Mouse (Mus musculus): Measurements from ENCODE around the gene Yrdc. TPM values are rescaled to one million over a fixed set of nuclear protein-coding genes. Genes with fewer than 3 reads are reported as not detected.

Yrdc gene
- total RNA-seq (2021): 10 to 100 TPM; 34.3 to 36.6 TPM
- long read RNA-seq, transcript Yrdc-201 (5 exons, 1,634 nt): major isoform, 33 of 40 reads
- long read RNA-seq, partial matches to known transcripts: 0 of 40 reads
- long read RNA-seq, other reads (novel, unspliced or antisense): 5 of 40 reads

DNA sequence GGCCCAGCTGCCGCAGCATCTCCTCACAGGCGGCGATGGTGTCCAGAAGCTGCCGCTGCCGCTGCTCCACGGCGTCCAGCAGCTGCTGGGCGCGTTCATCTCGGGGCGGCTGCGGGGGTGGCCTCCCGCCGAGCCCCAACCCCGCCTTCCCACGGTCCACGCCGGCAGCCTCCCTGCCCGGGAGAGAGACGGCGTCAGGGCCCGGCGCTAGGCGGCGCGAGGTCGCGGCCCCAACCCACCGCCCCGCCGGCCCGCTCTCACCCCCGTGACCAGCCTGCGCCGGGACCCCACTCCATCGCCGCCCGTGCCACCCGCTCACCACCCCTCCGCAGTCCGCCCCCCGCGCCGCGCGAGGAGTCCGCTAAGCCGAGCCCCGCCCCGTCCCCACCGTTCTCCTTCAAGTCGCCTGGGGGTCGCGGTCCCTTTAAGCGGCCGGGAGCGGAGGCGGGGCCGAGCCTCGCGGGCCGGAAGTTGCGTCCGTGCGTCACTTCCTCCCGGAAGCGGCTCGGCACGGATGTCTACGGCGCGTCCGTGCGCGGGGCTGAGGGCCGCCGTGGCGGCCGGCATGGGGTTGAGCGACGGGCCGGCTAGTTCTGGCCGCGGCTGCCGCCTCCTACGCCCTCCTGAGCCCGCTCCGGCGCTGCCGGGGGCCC is at the start of gene Yrdc:
Gene Yrdc (plus strand): TSS at position 419 of the 653 bp plus-strand sequence.
- DNase-seq (ENCODE audit: low spot score in 2 of 2): peak; percentile 91 to 96

GRCm38 (mm10) chr4:124801552-124802308 is 48.7 kb upstream of the Yrdc start, which contains the start of gene Mtf1:
TSS of gene Mtf1 (plus strand) at chr4:124802104.
- DNase-seq (ENCODE audit: low spot score in 2 of 2): peak; percentile 64 to 92

DNA sequence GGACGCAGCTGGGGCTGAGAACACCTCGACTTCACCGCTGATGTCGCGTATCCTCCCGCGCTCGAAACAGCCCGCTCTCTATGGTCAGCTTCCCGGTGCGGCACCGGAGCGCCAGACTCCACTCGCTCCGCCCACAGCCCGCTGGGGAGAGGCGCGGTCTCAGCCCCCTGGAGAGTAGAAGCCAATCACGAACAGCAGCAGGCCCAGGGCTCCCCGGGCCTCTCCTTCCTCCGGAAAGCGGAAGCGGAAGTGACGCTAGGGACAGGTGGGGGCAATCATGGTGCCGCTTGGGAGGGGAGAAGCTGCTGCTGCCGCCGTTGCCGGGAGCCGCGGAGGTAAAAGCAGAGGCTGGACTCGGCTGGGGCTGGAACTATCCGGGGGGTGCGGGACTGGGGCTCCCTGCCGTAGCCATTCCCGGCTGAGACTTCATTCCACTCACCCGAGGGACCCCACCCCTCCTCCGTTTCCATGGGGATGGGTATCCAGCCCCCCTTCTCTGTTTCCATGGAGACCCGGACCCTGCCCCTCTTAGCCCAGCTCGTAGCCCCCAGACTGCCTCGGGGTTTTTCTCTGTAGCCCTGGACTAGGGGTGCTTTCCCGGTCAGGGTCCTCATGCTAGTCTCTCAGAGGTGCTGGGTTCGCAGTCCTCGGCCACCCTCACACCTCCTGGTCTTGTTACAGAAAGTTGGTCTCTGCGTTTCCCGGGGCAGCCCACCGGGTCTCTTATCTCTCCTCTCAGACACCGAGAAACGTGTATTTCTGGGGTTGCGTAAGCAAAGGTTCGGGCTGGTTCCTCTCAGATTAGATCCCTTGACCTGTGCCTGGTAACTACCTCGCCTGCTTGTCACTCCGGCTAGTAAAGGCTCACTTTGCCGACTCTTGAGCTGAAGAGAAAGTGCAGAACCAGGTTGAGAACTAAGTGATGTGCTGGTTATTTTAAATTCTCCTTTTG is 47.9 kb upstream of the Yrdc start:
- DNase-seq (ENCODE audit: low spot score in 2 of 2): peak; percentile 95 to 96

- DNase-seq (ENCODE audit: low spot score in 2 of 2): no peak
Observed at GRCm38 (mm10) chr4:124803406-124803805, 47.1 kb upstream of the Yrdc start.

DNA sequence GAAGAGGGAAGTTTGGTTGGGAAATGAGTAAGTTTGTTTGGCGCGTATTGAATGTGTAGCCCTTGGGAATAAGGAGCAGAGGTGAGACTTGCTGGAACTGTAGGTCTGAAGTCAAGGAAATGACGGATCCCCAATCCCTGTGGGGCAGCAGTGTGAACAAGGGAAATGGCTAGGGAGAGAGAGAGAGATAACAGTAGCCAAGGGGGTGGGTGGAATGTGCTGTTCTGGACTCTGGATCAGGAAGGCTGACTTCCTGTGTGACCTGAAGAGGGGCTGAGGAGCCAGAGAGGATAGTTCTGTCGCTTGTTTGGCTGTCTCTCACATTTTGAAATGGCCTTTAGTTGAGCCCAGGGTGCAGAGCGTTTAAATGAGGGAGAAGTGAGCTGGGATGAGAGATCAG is 42.0 kb upstream of the Yrdc start:
- DNase-seq (ENCODE audit: low spot score in 2 of 2): no peak

DNA sequence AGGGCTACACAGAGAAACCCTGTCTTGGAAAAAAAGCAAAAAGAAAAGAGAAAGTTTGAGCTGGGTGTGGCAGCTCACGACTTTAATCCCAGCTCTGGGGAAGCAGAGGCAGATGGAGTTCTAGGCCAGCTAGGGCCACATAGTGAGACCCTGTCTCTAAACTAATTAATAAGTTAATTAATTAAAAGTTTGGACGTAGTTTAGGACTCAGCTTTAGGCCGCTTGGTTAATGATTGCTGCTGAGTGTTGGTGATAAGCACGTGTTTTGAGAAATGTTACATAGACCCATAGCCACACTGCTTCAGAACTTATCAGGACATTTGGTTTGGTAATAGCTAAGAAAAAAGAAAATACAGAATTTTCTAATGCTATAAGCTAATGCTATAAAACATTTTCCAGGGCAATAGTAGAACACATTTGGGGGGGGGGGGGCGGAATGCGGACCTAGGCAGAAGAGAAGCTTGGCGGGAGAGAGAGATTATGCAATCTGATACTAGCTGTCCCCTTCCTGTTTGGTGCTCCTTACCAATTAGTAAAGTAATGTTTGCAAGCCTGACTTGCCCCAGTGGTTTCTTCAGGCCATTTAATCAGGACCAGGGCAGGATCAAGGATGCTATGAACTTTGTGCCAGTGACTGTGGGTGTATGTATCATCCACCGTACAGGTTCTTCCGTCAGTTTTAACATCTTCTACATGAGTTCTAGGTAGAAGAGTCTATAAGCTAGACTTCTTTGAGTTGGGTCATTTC is 41.2 kb upstream of the Yrdc start:
- no peak for DNase-seq (ENCODE audit: low spot score in 2 of 2)

GRCm38 (mm10) chr4:124810056-124810455 is 40.4 kb upstream of the Yrdc start:
- no peak for DNase-seq (ENCODE audit: low spot score in 2 of 2)

DNA sequence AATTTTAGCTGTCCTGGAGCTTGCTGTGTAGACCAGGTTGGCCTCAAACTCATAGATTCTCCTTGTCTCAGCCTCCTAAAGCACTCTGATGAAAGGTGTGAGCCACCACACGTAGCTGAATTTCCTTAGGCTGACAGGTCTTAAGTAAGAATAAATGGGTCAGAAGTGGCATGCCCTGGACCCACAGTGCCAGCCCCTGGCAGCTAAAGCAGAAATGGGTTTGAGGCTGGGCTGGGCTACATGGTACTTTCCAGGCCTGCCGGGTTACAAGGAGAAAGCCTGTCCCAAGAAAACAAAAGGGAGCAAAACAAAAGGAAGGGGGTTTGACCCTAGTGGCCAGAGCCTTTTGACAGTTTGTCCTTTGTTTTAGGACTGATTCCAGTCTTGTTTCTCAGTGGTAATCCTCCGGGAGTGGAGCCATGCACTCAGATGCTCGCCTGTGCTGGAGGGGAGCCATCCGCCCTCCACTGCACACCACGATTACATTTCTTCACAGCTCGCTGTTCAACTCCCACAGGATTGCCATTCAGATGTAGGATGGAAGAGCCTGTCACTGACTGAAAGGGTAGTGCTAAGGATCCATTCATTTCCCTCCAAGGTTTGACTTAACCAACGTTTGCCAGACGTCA is 39.0 kb upstream of the Yrdc start:
- DNase-seq (ENCODE audit: low spot score in 2 of 2): peak; percentile 35 to 79

GRCm38 (mm10) chr4:124815901-124816300 is 34.6 kb upstream of the Yrdc start:
- no peak for DNase-seq (ENCODE audit: low spot score in 2 of 2)

DNA sequence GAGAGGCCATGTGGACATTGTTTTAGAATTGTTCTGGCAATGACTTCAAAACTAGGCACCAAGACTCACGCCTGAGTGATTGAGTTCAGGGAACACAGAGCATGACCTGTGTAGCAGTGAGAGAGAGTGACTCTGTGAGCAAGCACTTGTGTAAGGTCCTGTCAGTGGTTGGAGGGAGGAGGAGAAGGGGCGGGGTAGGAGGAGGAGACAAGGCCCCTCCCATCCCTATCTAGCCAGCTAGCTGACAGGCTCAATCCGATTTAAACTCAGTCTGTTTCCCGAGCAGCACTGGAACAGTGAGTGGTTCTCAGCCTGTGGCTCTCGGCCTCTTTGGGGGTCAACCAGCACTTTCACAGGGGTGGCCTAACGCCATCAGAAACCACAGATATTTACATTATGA is 32.7 kb upstream of the Yrdc start:
- peak in 1 of 2 experiments; percentile 18 for DNase-seq (ENCODE audit: low spot score in 2 of 2)

DNA sequence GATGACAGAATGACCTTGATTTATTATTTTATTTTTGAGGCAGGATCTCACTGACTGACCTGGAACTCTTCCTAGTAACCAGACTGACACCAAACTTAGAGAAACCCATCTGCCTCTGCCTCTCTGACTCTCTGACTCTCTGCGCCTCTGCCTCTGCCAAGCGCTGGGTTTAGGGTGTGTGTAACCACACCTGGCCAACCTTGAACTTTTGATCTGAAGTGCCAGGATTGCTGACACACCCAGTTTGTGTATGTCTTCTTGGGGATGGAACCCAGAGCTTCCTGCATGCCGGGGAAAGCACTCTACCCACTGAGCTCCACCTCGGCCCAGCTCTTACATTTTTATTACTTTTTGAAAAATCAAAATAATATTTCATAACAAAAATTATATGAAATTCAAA is 31.6 kb upstream of the Yrdc start:
- no peak for DNase-seq (ENCODE audit: low spot score in 2 of 2)

GRCm38 (mm10) chr4:124824967-124825366 is 25.5 kb upstream of the Yrdc start:
- no peak for DNase-seq (ENCODE audit: low spot score in 2 of 2)

- DNase-seq (ENCODE audit: low spot score in 2 of 2): no peak
Observed at GRCm38 (mm10) chr4:124825371-124825965, 25.0 kb upstream of the Yrdc start.

- DNase-seq (ENCODE audit: low spot score in 2 of 2): no peak
Observed at GRCm38 (mm10) chr4:124829671-124830070, 20.8 kb upstream of the Yrdc start.

GRCm38 (mm10) chr4:124832796-124833195 is 17.7 kb upstream of the Yrdc start:
- DNase-seq (ENCODE audit: low spot score in 2 of 2): no peak

DNA sequence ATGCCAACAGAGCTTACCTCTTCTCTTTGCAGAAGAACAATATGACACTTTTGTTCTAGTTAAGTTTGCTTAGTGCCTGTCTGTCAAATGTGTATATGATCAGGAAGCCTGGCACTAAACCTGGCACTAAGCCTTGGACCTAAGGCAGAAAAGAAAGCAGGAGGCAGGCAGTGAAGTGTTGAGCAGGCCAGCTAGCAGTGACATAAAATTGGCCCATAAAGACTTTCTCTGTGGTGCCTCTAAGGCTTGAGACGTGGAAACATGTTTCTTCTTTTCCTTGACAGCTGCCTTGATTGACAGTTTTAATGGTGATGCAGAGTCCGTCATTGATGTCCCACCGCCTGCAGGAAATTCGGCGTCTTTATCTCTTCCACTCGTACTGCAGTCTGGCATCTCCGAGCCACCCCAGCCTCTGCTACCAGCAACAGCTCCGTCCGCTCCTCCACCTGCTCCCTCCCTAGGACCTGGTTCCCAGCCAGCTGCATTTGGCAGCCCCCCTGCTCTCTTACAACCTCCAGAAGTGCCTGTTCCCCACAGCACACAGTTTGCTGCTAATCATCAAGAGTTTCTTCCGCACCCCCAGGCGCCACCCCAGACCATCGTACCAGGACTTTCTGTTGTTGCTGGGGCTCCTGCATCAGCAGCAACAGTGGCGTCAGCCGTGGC is 12.3 kb upstream of the Yrdc start:
- no peak for DNase-seq (ENCODE audit: low spot score in 2 of 2)

- no peak for DNase-seq (ENCODE audit: low spot score in 2 of 2)
Observed at GRCm38 (mm10) chr4:124840998-124841397, 9.5 kb upstream of the Yrdc start.

DNA sequence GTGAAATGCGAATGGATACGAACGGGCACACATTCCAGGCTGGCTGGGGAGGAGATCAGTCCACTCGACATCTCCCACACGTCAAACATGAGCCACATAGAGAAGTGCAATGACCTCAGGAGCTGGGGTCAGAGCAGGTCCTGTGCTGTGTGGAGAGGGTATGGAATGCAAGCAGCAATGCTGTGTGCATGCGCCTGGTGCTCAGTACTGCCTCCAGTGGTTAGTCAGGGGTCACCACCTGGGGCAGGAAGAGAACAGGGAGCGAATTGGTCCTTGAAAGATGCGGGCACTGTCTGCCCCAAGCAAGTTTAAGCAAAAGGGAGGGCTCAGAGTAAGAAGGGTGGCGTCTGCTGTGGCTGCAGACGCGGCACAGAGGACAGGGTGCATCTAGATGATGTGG is 7.0 kb upstream of the Yrdc start:
- DNase-seq (ENCODE audit: low spot score in 2 of 2): no peak

DNA sequence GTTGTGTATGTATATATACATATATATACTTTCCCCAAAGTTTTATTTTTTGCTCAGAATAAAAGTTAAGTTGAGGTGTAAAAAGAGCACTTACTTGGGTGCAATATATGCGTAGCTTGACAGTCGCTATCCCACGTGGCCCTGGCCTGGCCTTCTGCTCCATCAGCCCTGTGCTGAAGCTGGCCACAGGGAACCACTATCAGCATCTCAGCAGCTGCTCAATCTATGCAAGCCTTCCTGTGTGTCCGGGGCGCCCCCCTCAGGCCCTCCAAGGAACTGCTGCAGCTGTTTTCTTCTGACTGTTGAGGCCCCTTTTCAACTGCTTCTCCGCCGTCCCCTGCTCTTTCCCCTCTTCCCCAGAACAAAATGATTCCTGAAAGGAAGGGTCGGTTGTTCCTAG is 2.9 kb upstream of the Yrdc start:
- peak; percentile 78 to 91 for DNase-seq (ENCODE audit: low spot score in 2 of 2)

Data from layer of hippocampus, adult 18-20 months (tissue).